Mouse (Mus musculus) liver, postnatal 0 days (tissue): ENCODE results near the gene Ccdc92b.

Experiments used
- CTCF ChIP-seq: sonication (generic); IDR thresholded peaks from 2 replicates; pipeline ENCODE4 v1.5.1; 2016; ENCODE audit warnings: antibody characterized with exemption, low read depth
- EP300 ChIP-seq: IDR thresholded peaks from 2 replicates; pipeline ENCODE4 v1.6.1; 2016; ENCODE audit warnings: antibody characterized with exemption, low read depth, mild to moderate bottlenecking

DNA sequence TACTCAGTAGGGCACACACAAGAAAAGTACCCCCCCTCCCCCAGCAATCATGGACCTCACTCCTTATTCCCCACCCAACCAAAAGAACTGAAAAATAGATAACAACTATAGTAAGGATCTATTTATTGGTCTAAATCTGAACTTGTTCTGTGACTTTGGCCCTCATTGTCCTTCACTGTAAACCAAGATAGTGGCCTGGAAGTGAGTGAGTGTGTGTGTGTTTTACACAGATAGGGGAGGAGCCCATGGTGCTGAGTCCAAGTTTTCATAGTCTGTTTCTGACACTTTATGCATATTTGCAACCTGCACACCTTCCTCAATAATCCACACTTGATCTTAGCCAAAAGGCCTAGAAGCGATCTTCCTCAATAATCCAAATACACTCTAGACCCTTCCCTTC lies 29.3 kb downstream of the Ccdc92b start:
- TF ChIP-seq CTCF (no peak), EP300 (no peak)
